Mouse (Mus musculus) left cerebral cortex, postnatal 10 days (tissue): ENCODE data around the gene Otop3. TPM values are rescaled to one million over a fixed set of nuclear protein-coding genes. Genes with fewer than 3 reads are reported as not detected.
"Not testable (repeated sequence)": the region's sequence is repeated elsewhere in the genome, so short reads cannot be mapped to it uniquely, and the experiment has no call there.

ENCODE experiments used
- DNase-seq, 2 experiments: peaks; one replicate each; pipeline ENCODE4 v3.0.0; 2021 to 2022; ENCODE audit warnings: low spot score in 2 of 2, mixed read lengths in 1 of 2; ENCODE audit errors: extremely low spot score in 1 of 2
- intact Hi-C: fragments of 180-260 bp; cut with DNase I; formaldehyde crosslinking; loops from one replicate; pipeline ENCODE4 v1.15.1; 2025
- total RNA-seq, 2 experiments: library from RNA; stranded (reverse); gene quantifications; 2 replicates each; pipeline ENCODE4 v1.2.3; 2021

The Otop3 gene
- total RNA-seq, 2 experiments from 2014 or later = 0.24 to 0.28 TPM

GRCm38 (mm10) chr11:115381743-115382539 is 47.4 kb downstream of the Otop3 start, which contains the start of gene Cdr2l:
Cdr2l (plus strand) TSS chr11:115381916.
- DNase-seq = peak; percentile 83 to 95
- intact Hi-C loops = no loop called here

DNA sequence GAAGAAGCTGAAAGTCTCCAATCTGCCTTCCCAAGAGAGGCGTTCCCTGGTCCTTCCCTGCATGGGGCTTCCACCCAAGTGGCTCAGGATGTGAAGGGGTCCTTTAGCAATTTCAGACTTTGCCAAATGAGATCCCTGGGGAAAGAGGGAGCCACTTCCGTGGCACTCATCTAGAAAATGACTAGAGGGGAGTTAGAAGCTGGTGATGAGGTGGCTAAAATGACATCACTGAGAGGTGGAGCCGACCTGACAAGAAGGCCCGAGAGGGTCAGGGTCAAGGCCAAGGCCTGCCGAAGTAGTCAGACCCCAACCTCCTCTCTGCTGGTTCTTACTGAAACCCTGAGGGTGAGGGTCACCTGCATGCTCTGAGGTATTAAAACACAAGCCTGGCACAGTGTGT is 48.4 kb downstream of the Otop3 start:
- DNase-seq = no peak
- intact Hi-C loops = no loop called here

DNA sequence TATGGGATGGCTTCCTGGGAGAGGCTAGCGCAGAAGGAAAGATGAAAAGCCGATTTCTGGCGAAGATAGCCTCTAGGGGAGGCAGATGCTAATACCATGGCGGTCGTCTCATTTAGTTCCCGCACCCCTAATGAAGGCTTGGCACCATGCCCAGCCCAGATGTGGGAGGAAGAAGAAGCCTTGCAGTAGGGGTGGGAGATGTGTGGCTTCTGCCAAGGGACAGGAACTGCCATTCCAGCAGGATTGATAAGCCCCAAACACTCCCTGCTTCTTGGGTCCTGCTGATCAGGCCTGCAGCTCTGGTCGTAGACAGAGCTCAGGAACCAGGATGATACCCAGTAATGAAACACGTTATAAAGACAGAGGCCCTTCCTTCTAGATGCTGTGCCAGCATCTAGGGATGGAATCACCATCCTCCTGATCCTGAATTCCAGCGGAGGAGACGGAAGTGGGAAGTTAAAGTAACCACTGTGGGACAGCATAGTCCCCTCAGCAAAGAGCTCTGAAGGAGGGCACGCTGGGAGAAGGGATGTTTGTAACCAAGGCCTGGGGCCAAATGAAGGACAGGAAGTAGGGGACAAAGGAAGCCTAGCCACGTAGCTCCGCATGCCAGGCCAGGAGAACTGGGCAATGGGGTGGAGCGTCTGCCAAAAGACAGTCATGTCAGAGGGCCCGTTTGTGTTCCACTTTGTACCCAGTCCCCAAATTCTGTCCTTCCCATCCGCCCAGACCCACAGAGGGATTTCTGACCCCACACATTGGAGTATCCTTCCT is 49.4 kb downstream of the Otop3 start:
- intact Hi-C loops = no loop called here
- DNase-seq = peak; percentile 49 to 77

- intact Hi-C loops = no loop called here
- no peak for DNase-seq
These were observed 50.1 kb downstream of the Otop3 start for GRCm38 (mm10) chr11:115384587-115384986.

DNA sequence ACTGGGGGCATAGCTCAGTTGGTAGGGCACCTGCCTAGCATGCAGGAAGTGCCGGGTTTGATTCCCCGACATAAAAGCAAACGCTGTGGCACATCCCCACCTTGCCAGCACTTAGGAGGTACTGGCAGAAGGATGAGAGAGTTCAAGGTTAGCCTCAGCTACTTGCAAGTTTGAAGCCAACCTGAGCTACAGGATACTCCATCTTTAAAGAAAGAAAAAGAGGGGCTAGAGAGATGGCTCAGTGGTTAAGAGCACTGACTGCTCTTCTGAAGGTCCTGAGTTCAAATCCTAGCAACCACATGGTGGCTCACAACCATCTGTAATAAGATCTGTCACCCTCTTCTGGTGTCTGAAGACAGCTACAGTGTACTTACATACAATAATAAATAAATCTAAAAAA is 52.3 kb downstream of the Otop3 start:
- DNase-seq, intact Hi-C loops: not testable (repeated sequence)

DNA sequence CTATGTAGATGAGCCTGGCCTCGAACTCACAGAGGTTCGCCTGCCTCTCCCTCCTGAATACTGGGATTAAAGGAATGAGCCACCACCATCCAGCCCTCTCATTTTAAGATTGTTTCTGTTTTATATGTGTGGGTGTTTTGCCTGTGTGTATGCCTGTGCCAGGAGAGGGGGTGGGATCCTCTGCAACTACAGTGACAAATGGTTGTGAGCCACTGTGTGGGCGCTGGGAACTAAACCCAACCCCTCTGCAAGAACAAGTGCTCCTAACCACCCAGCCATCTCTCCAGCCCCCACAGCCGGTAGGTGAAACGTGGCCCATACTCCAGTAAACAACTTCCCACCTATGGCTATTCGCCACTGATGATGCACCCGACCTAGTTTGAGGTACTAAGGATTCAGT is 56.8 kb downstream of the Otop3 start:
- DNase-seq = no peak
- intact Hi-C loops = no loop called here

DNA sequence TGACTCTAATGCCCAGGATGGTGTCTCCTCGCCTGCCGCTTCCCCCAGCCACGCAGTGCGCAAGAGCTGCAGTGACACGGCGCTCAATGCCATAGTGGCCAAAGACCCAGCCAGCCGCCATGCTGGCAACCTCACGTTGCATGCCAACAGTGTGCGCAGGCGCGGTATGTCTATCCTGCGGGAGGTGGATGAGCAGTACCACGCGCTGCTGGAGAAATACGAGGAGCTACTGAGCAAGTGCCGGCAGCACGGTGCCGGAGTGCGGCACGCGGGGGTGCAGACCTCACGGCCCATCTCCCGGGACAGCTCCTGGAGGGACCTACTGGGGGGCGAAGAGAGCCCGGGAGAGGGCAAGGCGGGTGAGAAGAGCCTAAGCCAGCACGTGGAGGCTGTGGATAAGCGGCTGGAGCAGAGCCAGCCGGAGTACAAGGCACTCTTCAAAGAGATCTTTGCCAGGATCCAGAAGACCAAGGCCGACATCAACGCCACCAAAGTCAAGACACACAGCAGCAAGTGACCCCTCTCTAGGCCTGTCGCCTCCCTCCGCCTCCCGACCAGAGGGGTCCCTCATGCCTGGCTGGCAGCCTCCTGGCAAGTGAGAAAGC is 59.3 kb downstream of the Otop3 start:
- no peak for DNase-seq
- intact Hi-C loops = no loop called here

Other genes starting within 250 kb of the Otop3 start
- under 1 TPM; 0.39 to 0.51 TPM for gene Rab37, start 243.3 kb upstream of the Otop3 start, total RNA-seq
- gene Cd300lf, start 200.7 kb upstream of the Otop3 start, total RNA-seq = under 1 TPM; 0.28 to 0.90 TPM
- gene Slc9a3r1, start 171.4 kb upstream of the Otop3 start, total RNA-seq = 10 to 100 TPM; 53.7 to 56.0 TPM
- 10 to 100 TPM; 19.9 to 20.3 TPM for gene Tmem104, start 147.2 kb upstream of the Otop3 start, total RNA-seq
- 10 to 100 TPM; 14.5 to 16.6 TPM for gene Nat9, start 146.9 kb upstream of the Otop3 start, total RNA-seq
- 10 to 100 TPM; 14.7 to 21.6 TPM for gene Grin2c, start 67.5 kb upstream of the Otop3 start, total RNA-seq
- gene Fdxr, start 57.7 kb upstream of the Otop3 start, total RNA-seq = 10 to 100 TPM; 18.2 to 18.7 TPM
- 1 to 10 TPM; 6.5 to 6.8 TPM for gene Fads6, start 37.1 kb upstream of the Otop3 start, total RNA-seq
- under 1 TPM in 1 of 2 experiments, not detected in 1; 0.14 TPM for gene Otop2, start 27.6 kb upstream of the Otop3 start, total RNA-seq
- under 1 TPM; 0.24 to 0.26 TPM for gene Ush1g, start 12.7 kb upstream of the Otop3 start, total RNA-seq
- 10 to 100 TPM; 77.5 to 81.7 TPM for gene Hid1, start 33.0 kb downstream of the Otop3 start, total RNA-seq
- 10 to 100 TPM; 15.2 to 17.2 TPM for gene Cdr2l, start 47.2 kb downstream of the Otop3 start, total RNA-seq
- 10 to 100 TPM; 96.2 to 98.8 TPM for gene Mrpl58, start 69.0 kb downstream of the Otop3 start, total RNA-seq
- gene Atp5h, start 85.2 kb downstream of the Otop3 start, total RNA-seq = 100 to 1,000 TPM; 399 to 414 TPM
- gene Kctd2, start 85.4 kb downstream of the Otop3 start, total RNA-seq = 10 to 100 TPM; 54.3 to 55.7 TPM
- gene Trim80, start 105.8 kb downstream of the Otop3 start, total RNA-seq = under 1 TPM in 1 of 2 experiments, not detected in 1; 0.24 TPM
- gene Slc16a5, start 127.7 kb downstream of the Otop3 start, total RNA-seq = not detected
- gene Armc7, start 140.9 kb downstream of the Otop3 start, total RNA-seq = 1 to 10 TPM; 9.0 to 9.2 TPM
- gene Nt5c, start 157.1 kb downstream of the Otop3 start, total RNA-seq = 10 to 100 TPM; 78.6 to 80.8 TPM
- 100 to 1,000 TPM; 312 to 341 TPM for gene Jpt1, start 179.7 kb downstream of the Otop3 start, total RNA-seq
- gene Sumo2, start 201.5 kb downstream of the Otop3 start, total RNA-seq = 100 to 1,000 TPM; 396 to 399 TPM
- gene Nup85, start 229.7 kb downstream of the Otop3 start, total RNA-seq = 10 to 100 TPM; 43.9 to 51.2 TPM